Mouse (Mus musculus): Measurements from ENCODE around the gene Syt1. TPM values are rescaled to one million over a fixed set of nuclear protein-coding genes. Genes with fewer than 3 reads are reported as not detected.

The Syt1 gene
- polyA plus RNA-seq, 1 experiment from 2014 or later = 53.4 TPM

DNA sequence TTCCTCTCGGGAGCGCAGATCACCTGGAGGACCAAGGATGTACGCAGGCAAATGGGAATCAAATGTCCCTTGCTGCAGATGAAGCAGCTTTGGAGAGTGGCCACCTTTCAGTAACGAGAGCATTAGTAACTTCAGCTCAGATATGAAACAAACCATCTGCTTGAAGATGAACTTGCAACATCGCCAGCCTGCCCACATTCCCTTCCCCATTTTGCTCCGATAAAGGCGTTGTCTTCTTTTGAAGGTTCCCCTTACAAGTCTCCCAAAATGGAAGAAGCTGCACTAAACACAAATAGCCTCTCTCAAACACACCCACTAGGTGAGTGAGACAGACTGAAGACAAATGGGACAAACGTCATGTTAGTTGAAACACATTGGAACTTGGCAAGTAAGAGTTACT lies 559.3 kb downstream of the Syt1 start:
- Histone ChIP-seq H3K4me2 (ENCODE audit: low read length) (no peak overlapping the region), H3K4me1 (ENCODE audit: control insufficient read depth, insufficient read depth, low read length) (no peaks in the 10 kb centered on the region), H3K27ac (ENCODE audit: low read depth, low read length) (no peak overlapping the region), H3K9me3 (replicated peaks; ENCODE audit: control insufficient read depth, low read length) (no peaks in the 10 kb centered on the region), H3K36me3 (ENCODE audit: control insufficient read depth, insufficient read depth, low read length) (no peaks in the 10 kb centered on the region), H3K4me3 (ENCODE audit: low read depth, low read length) (no peak overlapping the region), H3K9ac (ENCODE audit: low read length) (no peak overlapping the region), H3K27me3 (replicated peaks; ENCODE audit: control insufficient read depth, insufficient read depth, low read length) (no peaks in the 10 kb centered on the region)
- 91% methylated on average over 8 of the region's 8 CpGs for WGBS
- ATAC-seq (no peak), DNase-seq (ENCODE audit: low spot score) (no peak)

DNA sequence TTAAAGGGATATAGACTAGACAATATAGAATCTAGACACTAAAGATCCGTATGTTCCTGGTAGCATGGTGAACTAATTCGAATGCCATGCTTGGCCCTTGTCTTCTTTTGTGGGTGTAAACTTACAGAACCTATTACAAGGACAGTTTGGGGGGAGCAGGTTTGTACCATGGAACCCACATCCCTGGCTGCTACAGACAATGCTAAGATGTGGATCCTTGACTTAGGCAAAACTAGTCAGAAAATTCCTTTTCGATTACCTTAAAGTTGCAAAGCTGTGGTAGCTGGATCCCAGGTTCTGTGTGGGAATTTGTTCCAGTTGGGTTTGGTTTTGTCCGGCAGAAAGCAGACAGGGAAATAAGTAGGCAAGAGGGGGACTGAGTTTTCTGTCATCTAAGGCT lies 560.4 kb downstream of the Syt1 start:
- Histone ChIP-seq H3K27ac (ENCODE audit: low read depth, low read length) (no peak overlapping the region), H3K9ac (ENCODE audit: low read length) (no peak overlapping the region), H3K4me1 (ENCODE audit: control insufficient read depth, insufficient read depth, low read length) (no peaks in the 10 kb centered on the region), H3K27me3 (replicated peaks; ENCODE audit: control insufficient read depth, insufficient read depth, low read length) (no peaks in the 10 kb centered on the region), H3K9me3 (replicated peaks; ENCODE audit: control insufficient read depth, low read length) (no peaks in the 10 kb centered on the region), H3K36me3 (ENCODE audit: control insufficient read depth, insufficient read depth, low read length) (no peaks in the 10 kb centered on the region), H3K4me3 (ENCODE audit: low read depth, low read length) (no peak overlapping the region), H3K4me2 (ENCODE audit: low read length) (no peak overlapping the region)
- no peak for DNase-seq (ENCODE audit: low spot score)
- ATAC-seq = no peak
- WGBS = 92% methylated on average over 4 of the region's 4 CpGs

DNA sequence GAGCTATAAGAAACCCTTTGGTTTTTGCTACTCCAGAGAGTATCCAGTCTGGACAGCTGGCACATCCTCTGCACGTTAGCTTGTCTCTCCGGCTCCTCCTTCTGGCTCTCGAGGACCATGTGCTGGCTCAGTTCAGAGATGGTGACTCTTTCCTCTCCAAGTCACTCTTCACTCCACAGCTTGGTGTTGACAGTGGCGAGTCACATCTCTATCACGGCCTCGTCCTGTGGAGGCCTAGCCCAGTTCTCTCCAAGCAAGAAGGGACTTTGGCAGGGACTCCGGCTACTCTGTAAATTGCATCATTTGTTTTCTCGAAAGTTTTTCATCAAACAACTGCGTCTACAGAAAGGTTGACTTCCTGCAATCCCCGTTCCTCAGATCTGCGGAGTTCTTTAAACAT lies 562.4 kb downstream of the Syt1 start:
- no peaks in the 10 kb centered on the region for H3K9me3 ChIP-seq (replicated peaks; ENCODE audit: control insufficient read depth, low read length)
- H3K36me3 ChIP-seq (ENCODE audit: control insufficient read depth, insufficient read depth, low read length) = no peaks in the 10 kb centered on the region
- H3K4me3 ChIP-seq (ENCODE audit: low read depth, low read length) = no peak overlapping the region
- H3K9ac ChIP-seq (ENCODE audit: low read length) = no peak overlapping the region
- no peaks in the 10 kb centered on the region for H3K27me3 ChIP-seq (replicated peaks; ENCODE audit: control insufficient read depth, insufficient read depth, low read length)
- H3K27ac ChIP-seq (ENCODE audit: low read depth, low read length) = no peak overlapping the region
- ATAC-seq = no peak
- H3K4me1 ChIP-seq (ENCODE audit: control insufficient read depth, insufficient read depth, low read length) = peaks cover 7% of the 10 kb centered on the region; the same call in 1 of the 2 replicates
- H3K4me2 ChIP-seq (ENCODE audit: low read length) = no peak overlapping the region
- no peak for DNase-seq (ENCODE audit: low spot score)
- WGBS = 88% methylated on average over 11 of the region's 11 CpGs
